Comparison of ENCODE assay signal across 25 mouse cellular contexts in genomic region chr9:44347621-44348020, GRCm38 (mm10). TPM values are rescaled to one million over a fixed set of nuclear protein-coding genes. Genes with fewer than 3 reads are reported as not detected.
DNase-seq lines count a peak whose midpoint lies in the region; TF ChIP-seq lines count a peak whose summit lies in the region.
"Had no signal": no experiment of that assay in that cellular context is flagged by ENCODE, and none has a peak within 500 bp of the region (broad histone marks: within the 10 kb centered on the region; RNA-seq: fewer than 3 reads in every experiment).

No protein-coding gene starts in this region.

- no peak for TF ChIP-seq CTCF in layer of hippocampus, adult 2 months (conservative IDR thresholded peaks at IDR 0.05)

- no peak overlapping the region for H3K4me3 ChIP-seq in layer of hippocampus, adult 2 months
- H3K4me3 ChIP-seq: embryonic facial prominence, embryonic 12.5 days; embryonic facial prominence, embryonic 15.5 days; gastrocnemius, adult 2 months; heart, adult 2 months; heart, embryonic 10.5 days; heart, embryonic 13.5 days had no signal

- 0 out of 2 replicates have a peak overlapping the region, but pooled peaks have one; percentile 28 for H3K27ac ChIP-seq in layer of hippocampus, adult 2 months
- H3K27ac ChIP-seq: embryonic facial prominence, embryonic 12.5 days; embryonic facial prominence, embryonic 15.5 days; gastrocnemius, adult 2 months; heart, adult 2 months; heart, embryonic 10.5 days; heart, embryonic 13.5 days; hindbrain, embryonic 14.5 days; hindbrain, postnatal 0 days had no signal

- DNase-seq in layer of hippocampus, adult 2 months (ENCODE audit: low spot score in 2 of 2) = no peak
- DNase-seq in layer of hippocampus, adult 9-11 months = no peak
- peak; percentile 1 for DNase-seq in right cerebral cortex, postnatal 14 days
- DNase-seq in right cerebral cortex, postnatal 36 days (ENCODE audit: low spot score in 2 of 2) = no peak
- peak; percentile 67 for DNase-seq in R1 (ENCODE audit: low read depth, low spot score)
- no peak for DNase-seq in cerebellum, postnatal 36 days
- DNase-seq in layer of hippocampus, adult 8-10 months (ENCODE audit: low spot score in 2 of 2) = no peak
- DNase-seq: adrenal gland, adult 8-10 months; adrenal gland, postnatal 25 days; B cell, adult 2 months; cerebellum, adult 11-12 months; cerebellum, adult 8-10 months; cerebellum, postnatal 14 days; forebrain, postnatal 0 days; gastrocnemius, adult 2 months; gastrocnemius, postnatal 14 days; heart, adult 2 months; heart, postnatal 14 days; heart, postnatal 4 days had no signal

RNA-seq across cellular contexts. Expression of gene Hmbs, which starts 3.6 kb away (rescaled TPM):
- total RNA-seq in layer of hippocampus, adult 2 months (2021) = 10 to 100 TPM; 21.9 to 22.1 TPM
- total RNA-seq in layer of hippocampus, adult 8-10 months (2022) = 10 to 100 TPM; 20.2 to 26.9 (median 25.3) TPM

RNA-seq across cellular contexts. Expression of gene H2afx, which starts 13.1 kb away (rescaled TPM):
- 10 to 100 TPM; 42.5 to 44.2 TPM for total RNA-seq in layer of hippocampus, adult 2 months (2021)
- 10 to 100 TPM; 40.3 to 44.3 (median 41.6) TPM for total RNA-seq in layer of hippocampus, adult 8-10 months (2022)

RNA-seq across cellular contexts. Expression of gene Vps11, which starts 13.8 kb away (rescaled TPM):
- total RNA-seq in layer of hippocampus, adult 2 months (2021) = 10 to 100 TPM; 54.7 to 55.7 TPM
- total RNA-seq in layer of hippocampus, adult 8-10 months (2022) = 10 to 100 TPM; 56.4 to 64.6 (median 60.9) TPM

RNA-seq across cellular contexts. Expression of gene Dpagt1, which starts 21.8 kb away (rescaled TPM):
- 10 to 100 TPM; 14.5 to 15.3 TPM for total RNA-seq in layer of hippocampus, adult 2 months (2021)
- 10 to 100 TPM; 15.1 to 19.7 (median 16.1) TPM for total RNA-seq in layer of hippocampus, adult 8-10 months (2022)

RNA-seq across cellular contexts. Expression of gene C2cd2l, which starts 27.5 kb away (rescaled TPM):
- total RNA-seq in layer of hippocampus, adult 2 months (2021) = 100 to 1,000 TPM; 186 to 206 TPM
- total RNA-seq in layer of hippocampus, adult 8-10 months (2022) = 100 to 1,000 TPM; 177 to 228 (median 205) TPM

Comparison
In these comparisons a context has a peak if more than half of its experiments do, and no peak if none do; other contexts are left out.
1. DNase-seq: peak in right cerebral cortex, postnatal 14 days (single experiment) and R1 (single experiment); none in layer of hippocampus, adult 2 months (0 of 2), layer of hippocampus, adult 9-11 months (single experiment), right cerebral cortex, postnatal 36 days (0 of 2), cerebellum, postnatal 36 days (0 of 2) and layer of hippocampus, adult 8-10 months (0 of 2).